Mouse (Mus musculus) layer of hippocampus, postnatal 10 days (tissue): ENCODE results near the gene Sesn2. TPM values are rescaled to one million over a fixed set of nuclear protein-coding genes. Genes with fewer than 3 reads are reported as not detected.

Experiments
- DNase-seq, 2 experiments: peaks; one replicate each; pipeline ENCODE4 v3.0.0; 2021; ENCODE audit warnings: low spot score in 2 of 2
- total RNA-seq, 2 experiments: library from RNA; stranded (reverse); gene quantifications; 2 replicates each; pipeline ENCODE4 v1.2.3; 2021

Sesn2 gene
- total RNA-seq, 2 experiments from 2014 or later = 15.3 to 16.1 TPM

DNA sequence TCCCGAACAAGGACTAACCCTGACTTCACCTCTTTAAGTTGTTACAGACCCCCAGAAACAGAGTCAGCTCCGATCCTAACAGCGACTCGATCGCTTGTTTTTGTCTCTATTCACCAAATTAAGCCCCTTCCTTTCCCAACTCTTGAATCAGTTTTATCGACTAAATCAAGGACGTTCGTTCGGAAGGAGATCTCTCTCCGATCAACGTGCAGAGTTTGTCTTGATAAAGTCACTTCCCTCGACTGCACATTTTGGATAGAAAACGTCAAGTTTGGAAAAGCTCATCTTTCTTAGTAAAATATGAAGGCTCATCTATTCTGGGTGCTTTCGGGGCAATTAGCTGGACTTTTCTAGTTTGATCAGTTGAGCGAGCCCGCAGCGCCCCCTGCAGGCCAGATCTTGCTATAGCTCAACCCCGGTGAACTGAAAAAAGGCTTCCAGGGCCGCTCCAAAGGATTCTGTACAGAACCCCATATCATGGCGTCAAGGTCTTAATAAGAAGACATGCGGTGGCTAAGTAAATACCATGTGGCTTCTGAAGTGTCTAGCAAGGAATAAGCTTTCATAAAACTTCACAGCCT is 4.3 kb upstream of the Sesn2 start:
- peak; percentile 88 to 91 for DNase-seq

DNA sequence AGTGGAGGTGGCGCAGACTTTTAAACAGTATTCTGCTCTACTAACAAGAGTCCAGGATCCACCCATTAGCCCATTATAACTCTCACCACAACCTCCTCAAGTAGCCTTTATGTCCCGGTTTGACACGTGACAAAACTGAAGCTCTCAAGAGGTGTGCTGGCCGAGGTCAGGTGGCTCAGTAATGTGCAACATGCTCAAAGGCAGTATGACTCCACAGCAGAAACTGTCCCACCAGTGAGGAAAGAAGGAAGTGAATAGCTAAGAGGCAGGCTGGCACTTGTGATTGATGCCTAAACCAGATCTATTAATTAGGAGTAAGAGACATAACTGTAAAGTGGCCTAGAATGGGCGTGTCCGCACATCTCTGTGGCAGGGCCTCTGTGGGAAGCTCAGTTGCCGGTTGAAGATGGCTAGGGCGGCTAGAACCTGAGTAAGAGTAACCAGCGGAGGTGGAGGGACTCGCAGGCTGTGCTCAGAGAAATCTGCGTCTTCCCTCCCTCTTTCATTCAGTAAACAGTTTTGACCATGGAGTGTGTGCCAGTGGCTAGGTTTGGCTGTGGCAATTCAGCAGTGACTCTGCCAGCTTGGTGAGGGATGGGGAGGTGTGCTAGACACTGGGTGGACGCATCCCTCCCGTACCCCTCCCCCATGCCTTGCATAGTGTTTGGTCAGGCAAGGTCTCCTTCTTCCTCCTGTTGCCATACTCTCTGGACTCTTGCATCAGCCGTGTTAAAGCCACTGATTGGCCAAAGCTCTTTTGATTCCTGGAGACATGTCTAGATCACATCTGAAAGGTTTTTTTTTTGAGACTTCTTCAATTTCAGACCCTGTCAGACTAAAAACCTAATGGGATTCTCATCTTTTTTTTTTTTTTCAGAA is 3.3 kb upstream of the Sesn2 start:
- peak in 1 of 2 experiments; percentile 18 for DNase-seq

GRCm38 (mm10) chr4:132512080-132512479 is 1.8 kb upstream of the Sesn2 start:
- DNase-seq = no peak

- peak; percentile 63 to 76 for DNase-seq
Measured at GRCm38 (mm10) chr4:132509621-132510296, 542 bp downstream of the Sesn2 start.

DNA sequence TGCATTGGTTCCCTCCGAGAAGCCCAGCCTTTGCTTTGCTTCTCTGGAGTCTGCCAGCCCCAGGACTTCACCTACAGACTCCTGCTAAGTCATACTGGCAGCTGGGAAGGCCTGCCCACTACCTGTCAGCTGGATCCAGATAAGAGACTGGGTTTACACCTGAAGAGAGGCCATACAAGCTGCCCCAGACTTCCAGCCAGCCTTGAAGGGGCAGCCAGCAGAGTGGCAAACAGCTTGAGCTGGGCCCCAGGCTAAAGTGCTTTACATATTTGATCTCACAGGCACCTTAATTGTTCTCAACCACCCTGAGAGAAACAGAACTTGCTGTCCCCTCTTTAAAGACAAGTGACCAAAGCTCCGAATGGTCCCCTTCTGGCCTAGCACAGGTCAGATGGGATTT is 3.1 kb downstream of the Sesn2 start:
- DNase-seq = no peak

GRCm38 (mm10) chr4:132506250-132506649 is 4.1 kb downstream of the Sesn2 start:
- DNase-seq = no peak

- no peak for DNase-seq
Measured at GRCm38 (mm10) chr4:132505800-132506199, 4.5 kb downstream of the Sesn2 start.

DNA sequence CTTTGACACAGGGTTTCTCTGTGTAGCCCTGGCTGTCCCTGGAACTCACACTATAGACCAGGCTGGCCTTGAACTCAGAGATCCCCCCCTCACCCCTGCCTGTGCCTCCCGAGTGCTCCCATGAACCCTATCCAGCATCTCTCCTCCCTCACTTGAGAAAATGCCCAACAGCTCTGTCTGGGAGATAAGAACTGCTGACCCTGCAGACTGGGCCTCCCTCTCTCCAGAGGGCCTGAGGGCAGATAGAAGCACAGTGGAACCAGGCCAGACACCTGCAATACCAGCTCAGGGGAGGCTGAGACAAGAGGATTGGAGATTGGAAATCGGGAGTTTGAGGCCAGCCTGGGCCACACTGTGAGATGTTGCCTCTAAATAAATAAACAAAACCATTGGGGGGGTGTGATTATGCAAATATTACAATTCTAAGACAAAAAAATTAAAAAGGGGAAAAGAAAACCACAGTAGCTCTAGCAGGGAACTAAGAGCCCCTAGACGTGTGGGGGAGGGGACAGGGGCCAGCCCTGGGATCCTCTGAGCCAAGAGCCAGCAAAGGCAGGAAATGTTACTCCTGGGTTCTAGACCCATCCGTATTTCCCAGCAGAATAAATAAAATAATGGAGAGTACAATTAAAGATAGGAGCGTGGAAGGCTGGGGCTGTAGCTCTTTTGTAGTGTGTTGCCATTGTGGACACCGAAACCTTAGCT is 5.1 kb downstream of the Sesn2 start:
- no peak for DNase-seq

- no peak for DNase-seq
Measured at GRCm38 (mm10) chr4:132503344-132503743, 7.0 kb downstream of the Sesn2 start.

GRCm38 (mm10) chr4:132501639-132502038 is 8.7 kb downstream of the Sesn2 start:
- DNase-seq = no peak

GRCm38 (mm10) chr4:132494271-132494918 is 15.9 kb downstream of the Sesn2 start:
- peak; percentile 24 to 27 for DNase-seq

GRCm38 (mm10) chr4:132492178-132493060 is 17.9 kb downstream of the Sesn2 start:
- peak; percentile 41 to 44 for DNase-seq

GRCm38 (mm10) chr4:132491748-132492147 is 18.6 kb downstream of the Sesn2 start:
- no peak for DNase-seq

GRCm38 (mm10) chr4:132491057-132491456 is 19.2 kb downstream of the Sesn2 start:
- DNase-seq = no peak

DNA sequence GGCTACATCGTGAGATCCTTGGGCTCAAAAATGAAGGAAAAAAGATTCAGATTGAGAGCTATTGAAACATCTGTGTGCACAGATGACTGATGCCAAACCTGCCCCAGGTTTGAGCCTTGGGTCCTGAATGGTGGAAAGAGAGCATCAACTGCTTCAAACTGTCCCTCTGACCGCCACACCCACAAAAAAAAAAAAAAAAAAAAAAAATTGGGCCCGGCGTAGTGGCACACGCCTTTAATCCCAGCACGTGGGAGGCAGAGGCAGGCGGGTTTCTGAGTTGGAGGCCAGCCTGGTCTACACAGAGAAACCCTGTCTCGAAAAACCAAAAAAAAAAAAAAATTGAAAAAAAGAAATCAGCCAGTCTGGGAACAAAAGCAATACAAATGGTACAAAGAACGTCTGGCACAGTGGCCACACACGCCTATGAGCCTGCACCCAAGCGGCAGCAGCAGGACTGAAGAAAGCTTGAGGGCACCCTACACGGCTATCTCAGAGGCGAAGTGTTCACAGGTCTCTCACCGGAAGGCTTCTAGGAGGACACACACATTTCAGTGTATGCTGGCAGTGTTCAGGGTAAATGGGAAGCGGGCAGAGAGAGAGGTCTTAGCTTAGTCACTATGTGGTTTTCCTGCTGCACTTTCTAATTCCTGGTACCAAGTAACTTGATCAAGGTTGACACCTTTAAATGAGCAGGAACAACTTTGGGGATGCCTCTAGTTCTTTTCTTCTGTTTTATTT is 19.9 kb downstream of the Sesn2 start:
- no peak for DNase-seq

GRCm38 (mm10) chr4:132488976-132489375 is 21.3 kb downstream of the Sesn2 start:
- DNase-seq = no peak

- DNase-seq = no peak
Measured at GRCm38 (mm10) chr4:132488521-132488920, 21.8 kb downstream of the Sesn2 start.

- no peak for DNase-seq
Measured at GRCm38 (mm10) chr4:132484820-132485219, 25.5 kb downstream of the Sesn2 start.

- no peak for DNase-seq
Measured at GRCm38 (mm10) chr4:132484231-132484630, 26.1 kb downstream of the Sesn2 start.
